Mouse (Mus musculus): ENCODE results near the gene Tlr9.

Tlr9 gene

DNA sequence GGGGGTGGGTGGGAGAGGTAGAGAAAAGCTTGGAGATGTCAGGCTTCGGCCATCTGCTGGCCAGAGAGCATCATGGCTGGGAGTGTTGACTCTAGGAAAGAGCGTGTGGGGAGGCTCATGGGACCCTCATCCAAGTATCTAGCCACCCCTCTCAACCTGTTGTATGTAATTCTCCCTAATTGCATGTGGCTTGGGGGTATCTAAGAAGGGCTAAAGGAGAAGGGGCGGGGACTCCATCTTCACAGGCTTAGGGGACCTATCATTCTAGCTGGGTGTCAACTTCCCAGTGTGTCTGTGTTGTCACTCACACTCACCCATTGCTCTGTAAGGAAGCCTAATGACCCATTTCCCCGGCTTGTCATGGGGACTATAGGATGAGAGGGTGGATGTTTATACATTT, 9.4 kb downstream of the Tlr9 start:
- no peak for DNase-seq (ENCODE audit: low spot score in 2 of 2)

DNA sequence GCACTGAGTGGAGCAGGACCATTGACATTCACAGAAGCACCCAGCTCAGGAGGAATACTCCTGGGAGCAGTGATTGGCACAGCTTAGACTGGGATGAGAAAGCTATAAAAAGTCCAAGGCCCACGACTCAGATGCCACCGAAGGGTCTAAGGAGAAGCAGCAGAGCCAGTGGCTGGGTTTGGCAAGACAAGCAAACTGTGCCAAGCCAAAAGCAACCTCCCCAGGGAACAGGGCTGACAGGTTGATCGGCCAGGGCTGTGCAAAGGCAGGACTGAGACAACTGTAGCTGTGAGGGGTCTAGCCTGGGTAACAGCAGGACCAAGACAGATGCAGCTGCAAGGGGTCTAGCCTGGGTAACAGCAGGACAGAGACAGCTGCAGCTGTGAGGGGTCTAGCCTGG, 10.6 kb downstream of the Tlr9 start:
- no peak for DNase-seq (ENCODE audit: low spot score in 2 of 2)

DNA sequence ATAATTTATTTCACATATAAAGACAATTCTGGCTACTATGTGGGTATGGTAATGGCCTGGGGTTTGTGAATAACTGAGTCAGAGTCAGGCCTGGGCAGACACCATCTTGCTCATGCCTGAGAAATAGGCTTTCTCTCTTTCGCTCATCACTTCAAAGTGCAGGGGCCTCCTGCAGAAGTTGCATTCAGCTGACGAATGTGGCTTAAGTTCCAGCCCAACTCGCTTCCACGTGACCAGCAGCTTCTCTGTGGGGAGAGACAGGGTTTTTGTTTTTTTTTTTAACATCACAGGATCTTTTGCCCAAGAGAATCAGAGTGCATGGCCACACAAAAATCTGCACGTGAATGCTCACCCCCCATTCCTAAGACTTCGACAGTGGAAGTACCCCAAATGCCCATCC, 11.6 kb downstream of the Tlr9 start:
- DNase-seq (ENCODE audit: low spot score in 2 of 2): no peak

DNA sequence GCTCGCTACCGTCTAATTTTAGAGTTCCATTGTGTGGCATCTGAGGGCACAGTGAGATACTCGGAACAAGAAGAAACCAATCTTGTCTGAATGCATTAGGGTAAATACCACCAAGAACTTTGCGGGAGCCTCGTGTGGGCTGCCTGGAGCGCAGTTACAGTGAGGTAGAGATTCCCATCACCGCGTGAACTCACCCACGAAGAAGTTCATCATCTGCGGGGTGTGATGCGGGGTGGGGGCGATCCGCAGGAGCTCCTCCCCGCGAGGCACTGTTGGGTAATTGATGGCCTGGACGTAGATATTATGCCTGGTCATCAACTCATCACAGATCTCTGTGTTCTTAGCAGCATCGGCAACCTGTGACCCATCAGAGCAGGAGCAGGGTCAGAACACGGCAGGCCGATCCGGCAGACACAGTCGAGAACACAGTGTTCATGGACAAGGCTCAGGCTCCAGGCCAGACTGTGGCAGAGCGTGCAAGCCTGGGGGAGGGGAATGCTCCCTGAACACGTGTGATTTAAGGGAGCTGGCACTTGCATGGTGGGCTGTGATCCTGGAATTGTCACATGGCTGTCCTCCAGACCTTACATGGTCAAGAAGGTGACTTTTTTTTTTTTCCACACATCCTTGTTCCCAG, 12.9 kb downstream of the Tlr9 start:
- DNase-seq (ENCODE audit: low spot score in 2 of 2): no peak

DNA sequence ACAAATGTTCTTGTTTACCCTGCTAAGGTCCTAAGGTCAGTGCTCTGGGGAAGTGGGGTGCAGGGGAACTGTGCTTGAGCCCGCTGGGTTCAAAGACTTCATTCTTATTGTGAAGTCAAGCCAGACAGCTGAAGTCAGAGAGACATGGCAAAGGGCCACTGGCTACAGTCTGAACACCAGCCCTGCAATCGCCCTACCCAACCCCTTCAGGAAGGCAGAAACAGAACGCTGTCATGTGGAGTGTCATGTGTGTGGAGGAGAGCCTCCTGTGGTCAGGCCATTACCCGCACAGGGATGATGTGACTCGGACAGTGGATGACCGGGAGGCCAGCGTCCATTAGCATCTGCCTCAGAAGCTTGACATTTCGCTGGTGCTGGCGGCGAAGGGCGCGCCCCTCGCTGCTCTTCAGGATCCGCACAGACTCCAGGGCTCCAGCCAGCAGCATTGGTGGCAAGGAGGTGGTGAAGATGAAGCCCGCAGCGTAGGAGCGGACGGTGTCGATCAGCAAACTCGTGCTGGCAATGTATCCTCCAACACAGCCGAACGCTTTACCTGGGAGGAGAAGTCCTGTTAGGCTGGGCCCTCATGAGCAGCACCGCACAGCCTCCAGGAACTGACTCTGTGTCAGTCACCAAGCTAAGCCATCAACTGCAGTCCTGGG, 13.9 kb downstream of the Tlr9 start:
- DNase-seq (ENCODE audit: low spot score in 2 of 2): no peak

DNA sequence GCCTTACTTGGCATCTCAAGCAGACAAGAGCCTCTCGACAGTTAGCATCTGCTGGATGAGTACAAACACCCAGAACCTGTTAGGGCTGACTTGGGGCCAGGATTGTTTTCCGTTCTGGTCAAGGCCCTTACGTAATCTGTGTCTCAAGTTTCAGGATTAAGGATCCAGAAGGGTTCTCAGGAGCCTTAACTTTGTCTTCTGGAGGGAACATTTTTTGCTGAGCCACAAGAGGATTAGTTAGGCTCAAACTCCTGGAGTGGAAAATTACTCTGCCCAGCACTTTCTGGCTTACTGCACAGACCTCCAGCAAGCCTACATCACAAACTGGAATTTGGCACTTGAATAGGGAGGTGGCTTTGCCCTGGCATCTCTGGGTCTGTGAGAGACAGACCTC, 14.4 kb downstream of the Tlr9 start:
- no peak for DNase-seq (ENCODE audit: low spot score in 2 of 2)

DNA sequence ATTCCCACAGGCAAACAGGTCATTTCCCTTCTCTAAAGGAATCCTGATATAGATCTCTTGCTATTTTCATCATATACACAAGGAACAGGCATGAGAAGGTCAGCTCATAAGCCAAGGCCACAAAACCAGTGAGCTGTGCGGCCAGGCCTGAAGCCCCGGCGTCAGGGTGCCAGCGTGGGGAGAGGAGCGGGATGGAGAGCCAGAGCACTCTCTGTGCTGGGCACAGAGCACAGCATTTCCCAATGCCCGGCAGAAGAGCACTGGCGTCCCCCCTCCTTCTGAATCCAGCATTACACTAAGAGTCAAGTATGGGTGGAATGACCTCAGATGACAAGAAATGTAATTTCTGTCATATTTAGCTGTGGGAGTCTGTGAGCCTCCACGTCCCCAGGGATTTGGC, 15.0 kb downstream of the Tlr9 start:
- no peak for DNase-seq (ENCODE audit: low spot score in 2 of 2)

DNA sequence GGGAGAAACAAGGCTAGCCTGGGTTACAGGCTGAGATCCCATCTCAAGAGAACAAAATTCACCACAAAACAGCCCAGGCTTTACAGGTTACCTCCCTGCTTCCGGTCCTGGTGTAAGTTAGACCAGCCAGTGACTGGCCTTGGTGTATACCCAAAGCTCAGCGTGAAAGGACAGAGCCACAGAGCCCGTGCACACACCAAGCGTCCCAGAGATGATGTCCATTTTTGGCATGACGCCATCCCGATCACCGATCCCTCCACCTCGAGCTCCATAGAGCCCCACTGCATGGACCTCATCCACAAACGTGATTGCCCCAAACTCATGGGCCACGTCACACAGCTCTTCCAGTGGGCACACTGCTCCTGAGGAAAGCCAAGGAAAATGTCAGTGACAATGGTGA, 15.5 kb downstream of the Tlr9 start:
- DNase-seq (ENCODE audit: low spot score in 2 of 2): no peak

DNA sequence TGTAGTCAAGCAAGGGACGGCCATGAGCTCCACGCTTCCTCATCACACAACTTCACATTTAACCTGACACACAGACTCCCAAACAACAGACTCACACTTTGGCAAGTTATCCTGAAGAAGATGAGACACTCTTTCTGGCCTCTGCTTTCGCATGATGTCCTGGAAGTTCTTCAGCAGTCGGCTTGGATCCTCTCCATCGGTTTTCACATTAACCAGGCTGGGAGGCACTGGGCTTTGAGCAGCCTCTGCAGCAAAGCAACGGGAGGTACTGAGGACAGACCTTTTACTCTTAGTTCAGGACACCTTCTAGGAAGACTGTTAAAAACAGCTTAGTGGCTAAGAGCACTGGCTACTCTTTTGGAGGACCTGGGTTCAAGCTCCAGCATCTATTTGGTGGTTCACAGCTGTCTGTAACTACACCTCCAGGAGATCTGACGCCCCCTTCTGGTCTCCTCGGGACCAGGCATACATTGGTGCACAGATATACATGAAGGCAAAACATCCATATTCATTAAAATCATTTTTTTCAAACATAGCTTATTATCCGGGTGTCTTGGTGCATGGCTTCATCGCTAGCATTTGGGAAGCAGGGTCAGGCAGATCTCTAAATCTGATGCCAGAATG, 19.3 kb downstream of the Tlr9 start:
- DNase-seq (ENCODE audit: low spot score in 2 of 2): no peak

DNA sequence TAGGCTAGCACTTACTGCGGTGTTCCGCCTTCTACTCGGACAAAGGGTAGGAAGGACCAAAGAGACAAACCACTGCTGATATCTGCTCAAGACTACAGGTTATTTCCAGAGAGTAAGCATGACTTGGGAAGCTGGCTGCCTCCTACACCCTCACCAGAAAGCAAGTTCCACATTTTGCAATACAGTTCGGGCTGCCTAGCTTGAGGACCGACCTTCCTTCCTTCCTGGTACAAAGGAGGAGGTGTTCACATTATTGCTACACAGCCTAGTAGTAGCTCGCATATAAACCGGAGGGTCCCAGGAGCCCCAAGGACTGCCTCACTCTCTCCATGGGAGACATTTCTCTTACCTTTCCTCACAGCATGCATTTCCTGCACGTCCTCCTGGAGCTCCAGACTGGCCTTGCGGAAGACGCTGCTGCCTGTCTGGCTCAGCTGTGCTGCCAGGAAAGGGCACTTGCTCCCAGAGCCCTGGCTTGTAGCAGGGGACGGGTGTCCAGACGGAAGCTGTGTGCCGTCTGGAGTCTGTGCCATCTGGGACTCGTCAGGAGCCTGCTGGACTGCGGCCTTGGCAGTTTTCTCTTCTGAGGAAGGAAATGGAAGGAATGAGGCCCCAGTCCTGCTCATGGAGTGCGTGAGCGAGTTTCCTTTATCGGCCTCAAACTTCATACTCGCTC, 20.6 kb downstream of the Tlr9 start:
- no peak for DNase-seq (ENCODE audit: low spot score in 2 of 2)

DNA sequence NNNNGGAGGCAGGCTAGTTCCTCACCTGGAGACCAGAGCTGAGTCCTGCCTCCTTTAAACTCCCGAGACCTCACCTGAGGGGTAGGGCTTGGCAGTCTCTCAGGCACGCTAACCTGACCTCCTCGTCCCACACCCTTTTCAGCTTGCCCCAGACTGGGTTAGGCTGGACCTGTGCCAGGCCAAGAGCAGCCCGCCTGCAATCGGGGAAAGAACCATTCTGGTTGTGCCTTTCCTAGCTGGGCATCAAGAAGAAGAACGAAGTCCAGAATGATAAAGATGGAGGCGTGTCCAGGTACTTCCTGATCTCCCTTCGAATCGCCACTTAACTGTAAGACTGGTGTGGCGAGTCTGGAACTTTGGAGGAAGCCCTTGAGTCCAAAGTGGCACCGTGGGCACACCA, 27.2 kb downstream of the Tlr9 start:
- DNase-seq (ENCODE audit: low spot score in 2 of 2): peak in 1 of 2 experiments; percentile 37

DNA sequence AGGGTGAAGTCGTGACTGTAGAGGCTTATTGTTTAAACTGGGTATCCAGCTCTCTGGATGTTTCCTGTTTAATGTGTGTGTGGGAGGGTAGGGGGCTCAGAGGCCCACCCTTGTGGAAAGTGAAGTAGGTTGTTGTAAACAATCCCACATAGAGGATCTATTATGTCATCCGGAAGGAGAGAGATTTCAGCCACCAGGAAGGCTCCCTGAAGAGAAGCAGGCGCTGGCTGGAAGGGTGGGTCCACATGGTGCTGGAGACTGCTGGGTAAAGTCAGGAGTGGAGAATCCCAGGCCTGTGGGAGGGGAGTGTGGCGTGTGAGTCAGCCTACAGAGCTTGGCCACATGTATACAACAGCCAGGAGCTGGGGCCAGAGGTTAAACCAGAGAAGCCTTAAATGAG, 27.8 kb downstream of the Tlr9 start:
- no peak for DNase-seq (ENCODE audit: low spot score in 2 of 2)

DNA sequence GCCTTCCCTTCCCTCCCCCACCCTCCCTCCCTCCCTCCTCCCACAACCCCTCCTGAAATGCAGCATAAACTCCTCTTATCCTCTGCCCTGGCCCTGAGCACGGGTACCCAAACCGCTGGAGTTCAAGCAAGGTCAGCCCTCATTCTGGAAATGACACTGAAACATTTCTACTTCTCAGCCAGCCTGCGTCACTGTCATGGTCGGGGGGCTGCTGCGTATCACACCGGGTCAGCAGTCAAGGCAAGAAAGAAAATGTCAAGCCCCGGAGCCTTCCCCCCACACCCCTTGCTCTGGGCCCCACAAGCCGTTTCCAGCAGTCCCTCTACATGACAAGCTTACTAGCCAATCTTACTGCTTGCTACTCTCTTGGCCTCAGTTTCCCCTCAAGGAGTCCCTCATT, 28.7 kb downstream of the Tlr9 start:
- no peak for DNase-seq (ENCODE audit: low spot score in 2 of 2)

DNA sequence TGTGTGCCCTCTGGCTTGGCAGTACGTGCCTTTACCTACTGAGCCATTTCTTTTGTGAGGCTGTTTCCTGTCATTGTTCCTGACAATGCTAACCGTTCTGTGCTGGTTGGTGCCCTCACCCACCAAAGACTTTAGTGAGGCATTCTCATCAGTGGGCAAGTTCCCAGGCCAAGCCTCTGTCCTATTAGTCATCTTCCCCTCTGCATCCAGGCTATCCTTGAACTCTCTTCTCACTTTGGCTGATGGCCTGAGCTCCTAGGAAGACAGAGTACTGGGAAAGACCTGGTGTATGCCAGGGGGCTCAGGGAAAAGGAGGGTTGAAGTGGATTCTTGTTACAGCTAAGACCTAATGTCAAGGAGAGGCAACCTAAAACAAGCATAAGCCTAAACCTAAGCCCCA, 31.6 kb downstream of the Tlr9 start:
- no peak for DNase-seq (ENCODE audit: low spot score in 2 of 2)

DNA sequence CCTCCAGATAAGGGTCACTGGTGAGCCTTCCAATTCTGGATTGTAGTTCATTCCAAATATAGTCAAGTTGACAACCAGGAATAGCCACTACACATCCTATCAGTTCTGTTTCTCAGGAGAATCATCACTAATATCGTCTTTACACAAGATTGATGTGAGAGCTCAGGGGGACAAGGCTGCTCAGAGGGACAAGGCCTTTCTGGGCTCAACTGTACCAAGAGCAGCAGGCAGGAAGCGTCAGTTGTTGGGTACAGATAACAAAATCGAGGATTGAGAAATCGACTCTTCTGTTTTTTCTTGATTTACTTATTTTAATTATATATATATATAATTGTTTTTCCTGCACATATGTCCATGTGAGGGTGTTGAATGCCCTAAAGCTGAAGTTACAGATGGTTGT, 36.0 kb downstream of the Tlr9 start:
- DNase-seq (ENCODE audit: low spot score in 2 of 2): no peak

DNA sequence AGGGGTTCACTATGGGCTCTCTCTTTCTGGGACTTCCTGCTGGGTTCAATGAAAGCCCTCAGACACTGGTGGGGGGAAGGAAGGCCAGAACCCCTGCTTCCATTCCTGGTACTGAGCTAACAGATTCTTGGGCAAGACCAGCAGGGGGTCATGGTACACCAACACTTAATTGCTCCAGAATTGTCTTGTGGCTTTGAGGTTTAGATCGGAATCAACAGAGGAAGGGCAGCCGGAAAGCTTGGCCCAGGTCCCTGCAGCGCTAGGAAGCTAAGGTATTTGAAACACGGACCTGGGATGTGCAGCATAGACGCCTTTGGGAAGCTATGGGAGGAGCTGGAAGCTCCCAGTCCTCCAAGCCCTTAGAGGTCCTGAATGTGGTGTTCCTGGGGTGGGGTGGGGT, 36.6 kb downstream of the Tlr9 start:
- no peak for DNase-seq (ENCODE audit: low spot score in 2 of 2)

DNA sequence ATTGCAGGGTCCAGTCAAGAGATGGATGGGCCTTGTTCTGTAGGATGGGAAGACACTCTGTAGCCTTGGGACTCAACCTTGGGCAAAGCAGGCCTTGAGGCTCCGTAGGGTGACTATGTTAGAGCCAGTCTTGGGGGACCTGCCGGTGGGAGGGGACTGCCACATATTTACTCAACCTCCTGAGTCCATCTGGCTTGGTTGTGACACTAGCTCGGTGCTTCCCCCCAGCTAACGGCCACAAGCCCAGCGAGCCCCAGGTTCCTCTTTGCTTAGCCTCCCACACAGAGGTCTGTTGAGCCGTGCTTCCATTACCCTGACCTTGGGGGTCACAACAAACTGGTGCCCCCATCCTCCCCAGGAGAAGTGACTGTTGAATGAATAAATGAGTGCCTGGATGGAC, 38.7 kb downstream of the Tlr9 start:
- no peak for DNase-seq (ENCODE audit: low spot score in 2 of 2)

DNA sequence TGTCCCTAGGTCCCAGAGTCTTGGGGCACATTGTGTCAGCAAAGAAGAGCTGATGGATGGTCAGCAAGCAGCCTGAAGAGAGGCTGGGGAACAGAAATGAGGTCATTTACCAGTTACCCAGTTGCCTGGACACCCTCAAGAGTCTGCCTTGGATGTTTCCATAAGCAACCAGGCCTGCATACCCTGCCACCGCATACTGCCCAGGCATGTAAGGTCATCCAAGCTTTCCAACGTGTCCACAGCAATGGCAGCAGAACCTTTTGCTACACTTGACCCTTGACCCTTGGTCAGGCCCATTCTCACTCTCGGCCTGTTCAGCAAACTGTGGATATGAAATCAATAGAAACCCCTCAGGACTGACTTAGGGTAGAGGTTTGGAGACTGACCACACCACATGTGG, 39.1 kb downstream of the Tlr9 start:
- no peak for DNase-seq (ENCODE audit: low spot score in 2 of 2)

DNA sequence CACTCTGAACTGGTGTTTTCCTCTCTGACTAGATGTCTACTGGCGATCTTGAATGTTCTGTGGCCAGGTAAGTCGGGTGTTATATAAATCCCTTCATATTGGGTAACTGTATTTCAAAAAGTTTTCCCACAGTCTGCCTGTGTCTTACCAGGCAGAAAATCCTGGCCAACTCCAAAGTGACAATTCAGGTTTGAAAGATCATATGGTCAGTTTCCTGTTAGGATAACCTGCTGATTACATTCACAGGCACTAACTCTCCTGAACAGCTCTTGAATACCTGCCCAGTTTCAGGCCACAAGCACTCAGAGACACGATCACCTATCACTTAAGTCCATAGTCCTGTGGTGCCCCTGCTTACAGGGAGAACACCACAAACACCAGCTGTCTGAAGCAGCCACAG, 39.7 kb downstream of the Tlr9 start:
- no peak for DNase-seq (ENCODE audit: low spot score in 2 of 2)

DNA sequence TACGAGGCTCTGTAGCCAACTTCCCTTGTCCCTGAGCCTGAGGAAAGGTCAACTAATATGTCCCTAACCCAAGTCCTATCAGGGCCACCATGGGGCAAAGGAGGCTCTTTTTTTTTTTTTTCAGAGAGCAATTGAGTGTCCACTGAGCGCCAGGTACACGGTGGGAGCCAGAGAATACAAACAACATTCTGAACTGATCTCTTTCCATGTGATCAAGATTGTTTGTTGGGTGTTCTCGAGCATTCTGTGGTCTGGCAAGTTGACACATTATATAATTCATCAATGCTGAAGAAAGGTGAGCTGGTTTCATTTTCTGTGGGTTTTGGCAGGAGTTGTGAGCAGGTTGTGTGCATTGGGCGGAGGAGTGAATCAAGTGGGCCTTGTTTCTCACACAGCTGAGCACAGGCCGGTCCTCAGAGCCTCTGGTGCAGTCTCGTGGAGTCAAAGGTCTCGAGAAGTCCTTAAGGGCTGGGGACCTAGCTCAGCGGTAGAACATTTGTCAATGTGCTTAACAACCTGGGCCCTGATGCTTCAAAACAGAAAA, 41.1 kb downstream of the Tlr9 start:
- DNase-seq (ENCODE audit: low spot score in 2 of 2): no peak

DNA sequence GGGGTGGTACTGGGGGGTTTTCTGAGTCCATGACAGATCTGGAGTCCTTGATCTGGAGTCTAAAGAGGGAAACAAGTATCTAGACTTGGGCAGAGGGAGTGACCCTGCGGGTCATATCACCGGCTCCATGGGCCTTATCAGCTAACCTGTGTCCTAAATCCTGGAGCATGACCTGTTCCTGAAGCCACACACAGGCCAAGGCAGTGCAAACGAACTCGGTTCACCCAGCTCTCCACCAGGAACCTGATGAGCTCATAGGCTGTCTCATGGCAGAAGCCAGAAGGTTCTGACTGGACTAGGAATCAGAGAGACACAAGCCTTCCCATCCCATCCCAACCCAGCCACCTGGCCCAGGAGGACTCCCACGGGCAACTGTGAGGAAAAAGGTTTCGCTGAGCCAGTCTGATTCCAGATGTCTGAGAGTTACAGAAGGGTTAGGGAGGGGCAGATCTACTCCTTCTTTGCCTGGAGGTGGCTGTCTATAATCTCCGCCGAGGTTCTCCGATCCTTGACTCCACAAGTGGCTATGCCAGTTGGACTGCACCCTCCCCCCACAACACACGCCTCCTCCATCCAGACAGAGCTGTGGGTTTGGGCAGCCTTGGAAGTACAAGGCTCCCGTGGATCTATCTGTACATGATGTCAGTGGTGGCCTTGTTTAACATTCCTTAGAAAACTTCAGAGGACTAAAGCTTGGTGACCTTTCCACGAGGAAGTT, 43.1 kb downstream of the Tlr9 start:
- DNase-seq (ENCODE audit: low spot score in 2 of 2): no peak

All from right cerebral cortex, postnatal 10 days (tissue).